ENCODE assay signal across 8 mouse cellular contexts in genomic region chr17:80224326-80225116, GRCm38 (mm10). TPM values are rescaled to one million over a fixed set of nuclear protein-coding genes. Genes with fewer than 3 reads are reported as not detected.
A peak's percentile ranks its signal among the peaks of the same experiment; 100 is the strongest.
DNase-seq lines count a peak whose midpoint lies in the region; ATAC-seq and TF ChIP-seq lines count a peak whose summit lies in the region.

TSS of gene Gemin6 (plus strand) at chr17:80224441.

- in situ Hi-C loops in ES-E14 (cut with MboI; ENCODE audit: low sequenced_read_pairs in 2 of 2, unreplicated experiment in 2 of 2): no loop called here

- WGBS in forebrain, embryonic 15.5 days: under 1% methylated on average over 33 of the region's 33 CpGs
- under 1% methylated on average over 33 of the region's 33 CpGs for WGBS in lung, embryonic 14.5 days
- under 1% methylated on average over 33 of the region's 33 CpGs for WGBS in olfactory bulb, adult 2 months
- under 1% methylated on average over 33 of the region's 33 CpGs for WGBS in thymus, adult 2 months

- peak within 1 kb of the TSS; percentile 79 to 85 for H3K4me3 ChIP-seq in ES-E14 (ENCODE audit: insufficient read depth in 1 of 2, low read depth in 1 of 2, low read length in 2 of 2, poor library complexity in 1 of 2, severe bottlenecking in 1 of 2)
- peak within 1 kb of the TSS; percentile 60 for H3K4me3 ChIP-seq in forebrain, embryonic 15.5 days
- H3K4me3 ChIP-seq in layer of hippocampus, adult 2 months: peak within 1 kb of the TSS; percentile 74
- peak within 1 kb of the TSS; percentile 58 for H3K4me3 ChIP-seq in lung, embryonic 14.5 days (ENCODE audit: low read depth, low read length)
- H3K4me3 ChIP-seq in olfactory bulb, adult 2 months (ENCODE audit: insufficient read depth, low read depth, low read length): peak within 1 kb of the TSS; percentile 73
- H3K4me3 ChIP-seq in thymus, adult 2 months (ENCODE audit: control insufficient read depth, insufficient read depth, low read length): peak within 1 kb of the TSS; percentile 52

- intact Hi-C loops in heart, postnatal 36 days (cut with DNase I): loop anchor here (2.0 to 5.0 kb wide), 2 partner anchors 18 to 68 kb away; partner anchors contain the start of genes Dhx57, Morn2, Srsf7 and Ttc39d

- peak within 1 kb of the TSS; percentile 76 for H3K4me2 ChIP-seq in forebrain, embryonic 15.5 days (replicated peaks)
- H3K4me2 ChIP-seq in lung, embryonic 14.5 days: peak within 1 kb of the TSS; percentile 65

- H3K27me3 ChIP-seq in forebrain, embryonic 15.5 days: no peaks in the 10 kb centered on the region
- no peaks in the 10 kb centered on the region for H3K27me3 ChIP-seq in lung, embryonic 14.5 days (ENCODE audit: insufficient read depth, low read length)
- H3K27me3 ChIP-seq in thymus, adult 2 months (ENCODE audit: control insufficient read depth, insufficient read depth, low read length): no peaks in the 10 kb centered on the region

- no peaks in the 10 kb centered on the region for H3K4me1 ChIP-seq in ES-E14 (ENCODE audit: control insufficient read depth in 2 of 2, insufficient read depth in 2 of 2, low read length in 2 of 2, poor library complexity in 1 of 2)
- H3K4me1 ChIP-seq in forebrain, embryonic 15.5 days: peaks cover 9% of the 10 kb centered on the region
- no peaks in the 10 kb centered on the region for H3K4me1 ChIP-seq in lung, embryonic 14.5 days (ENCODE audit: insufficient read depth)
- H3K4me1 ChIP-seq in olfactory bulb, adult 2 months (ENCODE audit: control insufficient read depth, insufficient read depth, low read length): peaks cover 2% of the 10 kb centered on the region; the same call in 1 of the 2 replicates
- no peaks in the 10 kb centered on the region; the same call in 1 of the 2 replicates for H3K4me1 ChIP-seq in thymus, adult 2 months (replicated peaks; ENCODE audit: control insufficient read depth, insufficient read depth, low read length)

- H3K9me3 ChIP-seq in ES-E14 (ENCODE audit: control insufficient read depth, insufficient read depth, low read depth, low read length): no peaks in the 10 kb centered on the region
- no peaks in the 10 kb centered on the region for H3K9me3 ChIP-seq in forebrain, embryonic 15.5 days
- H3K9me3 ChIP-seq in lung, embryonic 14.5 days (ENCODE audit: low read depth, low read length): no peaks in the 10 kb centered on the region

- peak within 1 kb of the TSS; percentile 83; the same call in 1 of the 2 replicates for H3K27ac ChIP-seq in ES-E14 (ENCODE audit: insufficient read depth, low read depth, low read length, poor library complexity, severe bottlenecking)
- H3K27ac ChIP-seq in forebrain, embryonic 15.5 days (replicated peaks): peak within 1 kb of the TSS; percentile 82
- peak within 1 kb of the TSS; percentile 95 for H3K27ac ChIP-seq in layer of hippocampus, adult 2 months
- peak within 1 kb of the TSS; percentile 96 for H3K27ac ChIP-seq in lung, embryonic 14.5 days (ENCODE audit: low read depth)
- H3K27ac ChIP-seq in olfactory bulb, adult 2 months (ENCODE audit: insufficient read depth, low read depth, low read length): peak within 1 kb of the TSS; percentile 67
- H3K27ac ChIP-seq in thymus, adult 2 months (ENCODE audit: control insufficient read depth, insufficient read depth, low read length): peak within 1 kb of the TSS; percentile 71

- no peak for TF ChIP-seq CTCF in layer of hippocampus, adult 2 months (conservative IDR thresholded peaks at IDR 0.05)
- no peak for TF ChIP-seq CTCF in lung, embryonic 14.5 days (IDR thresholded peaks at IDR 0.05; ENCODE audit: low read depth)
- TF ChIP-seq CTCF in olfactory bulb, adult 2 months (IDR thresholded peaks at IDR 0.05; ENCODE audit: insufficient read depth, low read depth, low read length): no peak
- no peak for TF ChIP-seq CTCF in thymus, adult 2 months (IDR thresholded peaks at IDR 0.05; ENCODE audit: borderline replicate concordance, control insufficient read depth, extremely low read depth, insufficient read depth, low read length, poor library complexity)

- DNase-seq in ES-E14 (ENCODE audit: low read depth, low spot score): peak; percentile 86
- DNase-seq in cerebellum, adult 11-12 months: peak; percentile 84
- peak; percentile 81 for DNase-seq in heart, postnatal 36 days
- DNase-seq in layer of hippocampus, adult 2 months (ENCODE audit: low spot score in 2 of 2): peak; percentile 84 to 91
- peak; percentile 97 for DNase-seq in lung, embryonic 14.5 days
- DNase-seq in thymus, adult 2 months: peak; percentile 85

- peaks cover 3% of the 10 kb centered on the region for H3K36me3 ChIP-seq in ES-E14 (ENCODE audit: control insufficient read depth, insufficient read depth, low read length, poor library complexity, severe bottlenecking)
- no peaks in the 10 kb centered on the region for H3K36me3 ChIP-seq in forebrain, embryonic 15.5 days
- peaks cover 20% of the 10 kb centered on the region; the same call in 1 of the 2 replicates for H3K36me3 ChIP-seq in lung, embryonic 14.5 days (ENCODE audit: insufficient read depth)
- no peaks in the 10 kb centered on the region for H3K36me3 ChIP-seq in thymus, adult 2 months (ENCODE audit: control insufficient read depth, insufficient read depth, low read length)

- TF ChIP-seq POLR2A in olfactory bulb, adult 2 months (IDR thresholded peaks at IDR 0.05; ENCODE audit: insufficient read depth, low read depth, low read length): peak; percentile 64
- TF ChIP-seq POLR2A in thymus, adult 2 months (IDR thresholded peaks at IDR 0.05; ENCODE audit: control insufficient read depth, extremely low read depth, insufficient read depth, low read length, poor library complexity): peak; percentile 68

- H3K9ac ChIP-seq in ES-E14 (ENCODE audit: insufficient read depth, low read depth, low read length, poor library complexity, severe bottlenecking): peak within 1 kb of the TSS; percentile 97
- peak within 1 kb of the TSS; percentile 63 for H3K9ac ChIP-seq in forebrain, embryonic 15.5 days (replicated peaks)
- H3K9ac ChIP-seq in lung, embryonic 14.5 days: peak within 1 kb of the TSS; percentile 80

- peak; percentile 99 for ATAC-seq in forebrain, embryonic 15.5 days (replicated peaks)
- ATAC-seq in lung, embryonic 14.5 days (ENCODE audit: insufficient read depth): peak; percentile 97

TF ChIP-seq in ES-E14, 5 proteins besides CTCF, POLR2A, EP300 and RAD21:
- TF ChIP-seq ZNF384 (IDR thresholded peaks at IDR 0.05; ENCODE audit: low read depth, low read length) (no peak), CHD2 (IDR thresholded peaks at IDR 0.05; ENCODE audit: low read depth, low read length) (no peak), ZC3H11A (IDR thresholded peaks at IDR 0.05; ENCODE audit: borderline replicate concordance, low read depth, low read length) (no peak), HCFC1 (IDR thresholded peaks at IDR 0.05; ENCODE audit: borderline replicate concordance, insufficient read depth, low read length) (peak; percentile 88)
TF ChIP-seq in ES-E14: peak in this region for 1.

RNA-seq across cellular contexts. Expression of gene Gemin6, which starts in this region (rescaled TPM):
- 28.4 and 45.4 TPM in 2 replicates for total RNA-seq in ES-E14 (2012; rRNA removed)
- 24.9 and 25.8 TPM in 2 replicates for polyA plus RNA-seq in forebrain, embryonic 15.5 days (2015; fragmentation: Nextera tagmentation; extraction: Ambion mirVana)
- total RNA-seq in heart, postnatal 36 days (2021): 1 to 10 TPM; 4.3 to 5.5 TPM
- 1 to 10 TPM; 5.1 to 6.1 TPM for total RNA-seq in layer of hippocampus, adult 2 months (2021)
- polyA plus RNA-seq in lung, embryonic 14.5 days (2014; fragmentation: Nextera tagmentation; extraction: Ambion mirVana): 45.5 and 46.7 TPM in 2 replicates
- not detected in 2 replicates for polyA plus RNA-seq in olfactory bulb, adult 2 months (2012; ENCODE audit: insufficient read depth, insufficient read length, low replicate concordance, missing spikeins)
- polyA plus RNA-seq in thymus, adult 2 months (2012; rRNA removed): 3.4 and 4.6 TPM in 2 replicates

Comparison
In these comparisons a context has a peak if more than half of its experiments do, and no peak if none do; other contexts are left out.
1. Peak in every context shown above with its lines: DNase-seq, ATAC-seq, H3K4me3 ChIP-seq and H3K27ac ChIP-seq.